Mouse (Mus musculus): Measurements from ENCODE around the gene Dtx3l. TPM values are rescaled to one million over a fixed set of nuclear protein-coding genes. Genes with fewer than 3 reads are reported as not detected.
"Not testable (repeated sequence)": the region's sequence is repeated elsewhere in the genome, so short reads cannot be mapped to it uniquely, and the experiment has no call there.

Gene Dtx3l
- polyA plus RNA-seq, 1 experiment from 2014 or later = 3.2 TPM

DNA sequence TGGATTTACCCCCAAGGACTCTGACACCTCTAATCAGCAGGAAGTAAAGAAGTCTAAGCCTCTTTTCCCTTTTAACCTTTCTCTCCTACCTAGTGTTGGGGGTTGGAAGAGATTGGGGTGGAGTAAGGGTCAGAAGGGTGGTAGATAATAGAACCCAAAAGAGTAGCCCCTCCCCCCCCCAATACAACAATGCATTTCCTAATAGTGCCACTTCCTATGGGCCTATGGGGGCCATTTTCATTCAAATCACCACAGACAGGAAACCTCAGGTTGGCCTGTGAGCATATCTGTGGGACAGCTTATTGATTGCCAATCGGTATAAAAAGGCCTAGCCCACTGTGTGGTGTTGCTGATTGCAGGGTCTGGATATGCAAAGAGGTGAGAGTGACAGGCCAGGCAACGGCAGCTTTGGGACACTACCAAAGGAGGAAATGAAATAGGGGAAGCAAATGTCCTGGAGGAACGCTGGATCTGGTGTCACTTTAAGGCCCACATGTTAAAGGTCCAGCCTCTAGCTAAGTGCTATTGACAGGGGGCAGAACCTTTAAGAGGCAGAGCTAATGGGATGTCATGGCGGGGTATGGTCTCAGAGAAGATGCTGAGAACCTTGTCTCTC lies 34.7 kb downstream of the Dtx3l start:
- WGBS = 75% methylated on average over 4 of the region's 4 CpGs

DNA sequence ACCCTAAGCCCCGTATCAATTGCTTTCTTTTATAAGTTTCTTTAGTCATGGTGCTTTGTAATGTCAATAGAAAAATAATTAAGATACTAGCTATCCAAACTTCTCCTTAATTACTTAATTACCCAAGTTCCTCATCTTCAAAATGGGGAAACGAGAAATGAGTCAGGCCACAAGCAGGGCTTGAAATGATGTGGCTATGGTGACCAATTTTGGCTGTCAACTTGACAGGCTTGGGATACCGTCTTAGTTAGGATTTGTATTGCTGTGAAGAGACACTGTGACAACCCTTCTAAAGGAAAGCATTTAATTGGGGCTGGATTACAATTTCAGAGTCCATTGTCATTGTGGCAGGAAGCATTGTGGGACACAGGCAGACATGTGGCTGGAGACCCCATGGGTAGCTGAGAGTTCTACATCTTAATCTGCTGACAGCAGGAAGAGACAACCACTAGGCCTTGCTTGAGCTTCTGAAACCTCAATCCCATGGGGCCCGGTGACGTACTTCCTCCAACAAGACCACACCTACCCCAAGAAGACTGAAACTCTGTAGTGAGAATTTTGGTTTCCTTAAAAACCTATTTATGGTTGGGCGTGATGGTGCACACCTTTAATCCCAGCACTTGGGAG lies 35.8 kb downstream of the Dtx3l start:
- WGBS = 93% methylated on average over 6 of the region's 6 CpGs
- H3K9ac ChIP-seq (ENCODE audit: low read depth, low read length) = no peak overlapping the region

More for the DNA sequence above, 34.7 kb downstream of the Dtx3l start:
- no peaks in the 10 kb centered on the region for H3K36me3 ChIP-seq (ENCODE audit: control insufficient read depth, insufficient read depth, low read length)
- H3K27ac ChIP-seq (ENCODE audit: low read depth, low read length) = no peak overlapping the region
- no peak overlapping the region for H3K9ac ChIP-seq (ENCODE audit: low read depth, low read length)
- no peaks in the 10 kb centered on the region for H3K27me3 ChIP-seq (ENCODE audit: control insufficient read depth, insufficient read depth, low read length)
- H3K4me3 ChIP-seq (ENCODE audit: low read length) = no peak overlapping the region
- no peak overlapping the region for H3K4me2 ChIP-seq (replicated peaks; ENCODE audit: low read depth, low read length)
- H3K4me1 ChIP-seq (ENCODE audit: control insufficient read depth, insufficient read depth, low read length) = no peaks in the 10 kb centered on the region
- ATAC-seq (ENCODE audit: low FRiP score, low TSS enrichment) = no peak
- H3K9me3 ChIP-seq (ENCODE audit: control insufficient read depth, low read length) = no peaks in the 10 kb centered on the region

DNA sequence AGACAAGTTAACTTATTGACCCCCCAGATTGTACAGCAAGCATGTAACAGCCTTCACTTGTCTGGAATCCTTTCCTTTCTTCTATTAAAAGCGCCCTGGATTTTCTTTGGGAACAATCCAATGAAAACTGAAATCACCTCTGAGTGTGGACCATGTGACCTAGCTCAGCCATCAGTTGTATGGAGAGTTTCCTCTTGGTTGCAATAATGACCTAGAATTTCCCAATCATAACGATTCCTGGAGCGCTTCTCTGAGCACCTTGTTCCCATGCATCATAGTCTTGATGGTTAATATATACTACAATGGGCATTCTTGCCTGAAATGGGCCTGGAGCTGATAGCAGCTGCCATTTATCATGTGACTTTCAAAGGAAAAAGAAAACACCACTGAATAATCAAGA lies 38.4 kb downstream of the Dtx3l start:
- 84% methylated on average over 3 of the region's 3 CpGs for WGBS
- Histone ChIP-seq H3K9ac (ENCODE audit: low read depth, low read length) (no peak overlapping the region), H3K4me1 (ENCODE audit: control insufficient read depth, insufficient read depth, low read length) (no peaks in the 10 kb centered on the region), H3K9me3 (ENCODE audit: control insufficient read depth, low read length) (no peaks in the 10 kb centered on the region), H3K36me3 (ENCODE audit: control insufficient read depth, insufficient read depth, low read length) (no peaks in the 10 kb centered on the region), H3K4me3 (ENCODE audit: low read length) (no peak overlapping the region), H3K4me2 (replicated peaks; ENCODE audit: low read depth, low read length) (no peak overlapping the region), H3K27ac (ENCODE audit: low read depth, low read length) (no peak overlapping the region), H3K27me3 (ENCODE audit: control insufficient read depth, insufficient read depth, low read length) (no peaks in the 10 kb centered on the region)
- no peak for ATAC-seq (ENCODE audit: low FRiP score, low TSS enrichment)

More for the DNA sequence above, 35.8 kb downstream of the Dtx3l start:
- no peaks in the 10 kb centered on the region for H3K4me1 ChIP-seq (ENCODE audit: control insufficient read depth, insufficient read depth, low read length)
- H3K36me3 ChIP-seq (ENCODE audit: control insufficient read depth, insufficient read depth, low read length) = no peaks in the 10 kb centered on the region
- H3K4me3 ChIP-seq (ENCODE audit: low read length) = no peak overlapping the region
- H3K9me3 ChIP-seq (ENCODE audit: control insufficient read depth, low read length) = no peaks in the 10 kb centered on the region
- no peak overlapping the region for H3K4me2 ChIP-seq (replicated peaks; ENCODE audit: low read depth, low read length)
- no peaks in the 10 kb centered on the region for H3K27me3 ChIP-seq (ENCODE audit: control insufficient read depth, insufficient read depth, low read length)
- H3K27ac ChIP-seq (ENCODE audit: low read depth, low read length) = no peak overlapping the region
- ATAC-seq (ENCODE audit: low FRiP score, low TSS enrichment) = no peak

DNA sequence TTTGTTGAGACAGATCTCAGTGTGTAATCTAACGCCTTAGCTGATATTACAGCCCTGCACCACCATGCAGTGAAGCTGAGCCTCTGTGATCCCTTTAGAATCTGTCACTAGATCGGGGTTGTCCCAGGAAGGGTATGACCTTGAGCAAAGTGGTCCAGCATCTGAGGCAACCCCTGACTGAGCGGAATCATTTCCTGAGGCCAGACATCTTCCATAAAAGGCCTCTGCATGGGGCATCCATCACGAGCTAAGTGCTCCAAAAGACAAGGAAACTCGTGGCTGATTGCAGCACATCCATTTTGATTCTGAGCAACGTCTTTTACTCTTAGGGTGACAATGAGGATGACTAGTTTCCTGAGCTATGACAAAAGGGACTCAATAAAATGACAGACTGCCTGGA lies 44.0 kb downstream of the Dtx3l start:
- 34% methylated on average over 6 of the region's 6 CpGs for WGBS
- H3K4me2 ChIP-seq (replicated peaks; ENCODE audit: low read depth, low read length) = no peak overlapping the region
- H3K4me3 ChIP-seq (ENCODE audit: low read length) = no peak overlapping the region
- H3K9me3 ChIP-seq (ENCODE audit: control insufficient read depth, low read length) = no peaks in the 10 kb centered on the region
- H3K27me3 ChIP-seq (ENCODE audit: control insufficient read depth, insufficient read depth, low read length) = no peaks in the 10 kb centered on the region
- no peak overlapping the region for H3K27ac ChIP-seq (ENCODE audit: low read depth, low read length)
- H3K36me3 ChIP-seq (ENCODE audit: control insufficient read depth, insufficient read depth, low read length) = no peaks in the 10 kb centered on the region
- ATAC-seq (ENCODE audit: low FRiP score, low TSS enrichment) = no peak
- no peaks in the 10 kb centered on the region for H3K4me1 ChIP-seq (ENCODE audit: control insufficient read depth, insufficient read depth, low read length)
- H3K9ac ChIP-seq (ENCODE audit: low read depth, low read length) = no peak overlapping the region

DNA sequence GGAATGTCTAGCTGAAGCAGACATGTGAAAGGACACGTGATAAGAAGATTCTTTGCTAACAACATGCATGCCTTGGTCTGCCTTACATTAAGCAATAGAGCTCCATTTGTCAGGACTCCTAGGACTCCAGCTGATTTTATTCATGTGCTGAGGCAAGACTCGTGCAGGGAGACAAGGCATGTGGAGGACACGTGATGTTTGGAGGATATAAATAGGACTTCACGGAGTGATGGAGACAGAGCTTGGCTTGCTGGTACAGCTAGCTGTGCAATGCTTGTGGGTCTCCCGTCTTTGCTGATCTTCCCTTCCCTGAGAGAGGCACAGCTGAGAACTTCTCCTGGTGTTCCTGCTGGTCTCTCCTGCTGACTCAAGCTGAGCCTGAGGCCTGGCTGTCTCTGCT lies 47.3 kb downstream of the Dtx3l start:
- not testable (repeated sequence) for H3K27me3 ChIP-seq (ENCODE audit: control insufficient read depth, insufficient read depth, low read length); H3K4me2 ChIP-seq (replicated peaks; ENCODE audit: low read depth, low read length); H3K4me3 ChIP-seq (ENCODE audit: low read length); H3K9ac ChIP-seq (ENCODE audit: low read depth, low read length); ATAC-seq (ENCODE audit: low FRiP score, low TSS enrichment); H3K4me1 ChIP-seq (ENCODE audit: control insufficient read depth, insufficient read depth, low read length); H3K36me3 ChIP-seq (ENCODE audit: control insufficient read depth, insufficient read depth, low read length); H3K9me3 ChIP-seq (ENCODE audit: control insufficient read depth, low read length); H3K27ac ChIP-seq (ENCODE audit: low read depth, low read length)
- WGBS = 84% methylated on average over 5 of the region's 5 CpGs

DNA sequence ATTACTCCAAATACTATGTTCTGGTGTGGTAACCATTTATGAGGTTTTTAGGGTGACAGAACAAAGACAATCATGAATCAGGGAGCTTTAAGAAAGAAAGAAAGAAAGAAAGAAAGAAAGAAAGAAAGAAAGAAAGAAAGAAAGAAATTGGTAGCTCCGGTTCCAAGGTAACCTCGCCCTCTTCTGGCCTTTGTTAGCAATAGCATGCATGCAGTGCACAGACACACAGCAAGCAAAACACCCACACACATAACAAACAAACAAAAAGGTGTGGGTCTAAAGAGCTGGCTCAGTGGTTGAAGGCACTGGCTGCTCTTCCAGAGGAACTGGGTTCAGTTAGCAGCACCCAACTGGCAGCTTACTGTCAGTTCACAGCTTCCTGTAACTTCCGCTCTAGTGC lies 48.3 kb downstream of the Dtx3l start:
- 75% methylated on average over 3 of the region's 3 CpGs for WGBS
- no peak overlapping the region for H3K4me2 ChIP-seq (replicated peaks; ENCODE audit: low read depth, low read length)

DNA sequence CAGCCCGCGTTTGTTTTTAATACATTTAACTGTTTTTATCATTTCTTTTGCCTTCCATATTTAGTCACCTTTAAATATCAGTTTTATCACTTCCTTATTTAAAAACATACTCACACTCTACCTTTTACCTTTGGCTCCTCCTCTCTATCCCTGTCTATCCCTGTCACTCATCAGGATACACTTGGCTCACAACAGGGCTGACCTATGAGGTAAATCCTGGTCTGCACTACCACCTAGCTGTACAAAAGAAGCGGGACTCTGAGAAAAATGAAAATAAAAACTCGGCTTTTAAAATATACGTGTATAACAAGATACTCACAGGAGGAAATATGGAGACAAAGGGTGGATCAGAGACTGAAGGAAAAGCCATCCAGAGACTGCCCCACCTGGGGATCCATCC lies 50.0 kb downstream of the Dtx3l start:
- H3K4me1 ChIP-seq (ENCODE audit: control insufficient read depth, insufficient read depth, low read length) = no peaks in the 10 kb centered on the region
- H3K27me3 ChIP-seq (ENCODE audit: control insufficient read depth, insufficient read depth, low read length) = no peaks in the 10 kb centered on the region
- no peak overlapping the region for H3K4me2 ChIP-seq (replicated peaks; ENCODE audit: low read depth, low read length)
- WGBS = 95% methylated on average over 5 of the region's 5 CpGs
- no peaks in the 10 kb centered on the region for H3K9me3 ChIP-seq (ENCODE audit: control insufficient read depth, low read length)
- no peak overlapping the region for H3K4me3 ChIP-seq (ENCODE audit: low read length)
- ATAC-seq (ENCODE audit: low FRiP score, low TSS enrichment) = no peak
- no peaks in the 10 kb centered on the region for H3K36me3 ChIP-seq (ENCODE audit: control insufficient read depth, insufficient read depth, low read length)
- H3K27ac ChIP-seq (ENCODE audit: low read depth, low read length) = no peak overlapping the region
- H3K9ac ChIP-seq (ENCODE audit: low read depth, low read length) = no peak overlapping the region

More for the DNA sequence above, 48.3 kb downstream of the Dtx3l start:
- ATAC-seq (ENCODE audit: low FRiP score, low TSS enrichment) = no peak
- no peaks in the 10 kb centered on the region for H3K9me3 ChIP-seq (ENCODE audit: control insufficient read depth, low read length)
- H3K27ac ChIP-seq (ENCODE audit: low read depth, low read length) = no peak overlapping the region
- H3K9ac ChIP-seq (ENCODE audit: low read depth, low read length) = no peak overlapping the region
- H3K4me1 ChIP-seq (ENCODE audit: control insufficient read depth, insufficient read depth, low read length) = no peaks in the 10 kb centered on the region
- H3K36me3 ChIP-seq (ENCODE audit: control insufficient read depth, insufficient read depth, low read length) = no peaks in the 10 kb centered on the region
- no peak overlapping the region for H3K4me3 ChIP-seq (ENCODE audit: low read length)
- H3K27me3 ChIP-seq (ENCODE audit: control insufficient read depth, insufficient read depth, low read length) = no peaks in the 10 kb centered on the region

DNA sequence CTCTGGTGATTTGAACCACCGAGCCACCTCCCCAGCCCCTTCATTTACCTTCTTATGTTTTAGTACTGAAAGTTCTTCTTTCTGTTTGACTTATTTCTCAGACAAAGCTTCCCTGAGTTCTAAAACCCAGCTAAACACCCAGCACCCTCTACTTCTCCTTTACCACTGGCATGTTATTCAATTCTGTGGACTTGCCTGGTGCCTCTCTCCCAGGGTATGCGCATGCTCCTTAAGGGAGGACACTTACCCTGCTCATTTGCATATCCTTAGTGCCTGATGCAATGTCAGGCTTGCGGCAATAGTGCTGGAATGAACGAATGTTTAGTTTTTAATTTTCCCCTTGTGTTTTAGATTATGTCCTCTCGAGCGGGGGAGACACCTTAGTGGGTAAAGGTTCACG lies 50.8 kb downstream of the Dtx3l start:
- H3K36me3 ChIP-seq (ENCODE audit: control insufficient read depth, insufficient read depth, low read length) = no peaks in the 10 kb centered on the region
- H3K4me3 ChIP-seq (ENCODE audit: low read length) = no peak overlapping the region
- no peaks in the 10 kb centered on the region for H3K27me3 ChIP-seq (ENCODE audit: control insufficient read depth, insufficient read depth, low read length)
- H3K9ac ChIP-seq (ENCODE audit: low read depth, low read length) = no peak overlapping the region
- 80% methylated on average over 7 of the region's 7 CpGs for WGBS
- no peak for ATAC-seq (ENCODE audit: low FRiP score, low TSS enrichment)
- H3K4me2 ChIP-seq (replicated peaks; ENCODE audit: low read depth, low read length) = no peak overlapping the region
- no peaks in the 10 kb centered on the region for H3K4me1 ChIP-seq (ENCODE audit: control insufficient read depth, insufficient read depth, low read length)
- H3K27ac ChIP-seq (ENCODE audit: low read depth, low read length) = no peak overlapping the region
- H3K9me3 ChIP-seq (ENCODE audit: control insufficient read depth, low read length) = no peaks in the 10 kb centered on the region
